Mouse (Mus musculus) hindbrain, embryonic 16.5 days (tissue): ENCODE data around the gene Clptm1. TPM values are rescaled to one million over a fixed set of nuclear protein-coding genes. Genes with fewer than 3 reads are reported as not detected.
A peak's percentile ranks its signal among the peaks of the same experiment; 100 is the strongest.

Source experiments
- ATAC-seq: fragments of 200-750 bp; cut with Nextera tagmentation; 2 replicates; pipeline ENCODE4 v1.8.0; 2017; ENCODE audit warnings: moderate TSS enrichment, moderate library complexity
- H3K27ac ChIP-seq: fragments of 300-500 bp; sonication (generic); 2 replicates; pipeline ENCODE4 v1.5.1; 2014; ENCODE audit warnings: low read depth, mild to moderate bottlenecking, control low read depth, low read length, moderate library complexity
- H3K27me3 ChIP-seq: fragments of 300-500 bp; sonication (generic); replicated peaks from 2 replicates; pipeline ENCODE4 v1.6.1; 2014; ENCODE audit warnings: low read length; ENCODE audit not compliant: control insufficient read depth, insufficient read depth
- H3K36me3 ChIP-seq: fragments of 300-500 bp; sonication (generic); 2 replicates; pipeline ENCODE4 v1.6.1; 2014; ENCODE audit warnings: mild to moderate bottlenecking, low read length, moderate library complexity, mixed read lengths; ENCODE audit not compliant: control insufficient read depth, insufficient read depth
- H3K4me1 ChIP-seq: fragments of 300-500 bp; sonication (generic); 2 replicates; pipeline ENCODE4 v1.6.1; 2014; ENCODE audit warnings: low read depth, low read length; ENCODE audit not compliant: control insufficient read depth, insufficient read depth
- H3K4me2 ChIP-seq: fragments of 300-500 bp; sonication (generic); 2 replicates; pipeline ENCODE4 v1.6.1; 2014; ENCODE audit warnings: mild to moderate bottlenecking, low read length, control low read depth, moderate library complexity
- H3K4me3 ChIP-seq: fragments of 300-500 bp; sonication (generic); 2 replicates; pipeline ENCODE4 v1.5.1; 2014; ENCODE audit warnings: mild to moderate bottlenecking, low read length, control low read depth, moderate library complexity
- H3K9ac ChIP-seq: fragments of 300-500 bp; sonication (generic); 2 replicates; pipeline ENCODE4 v1.6.1; 2014; ENCODE audit warnings: low read depth, mild to moderate bottlenecking, control low read depth, low read length, moderate library complexity
- H3K9me3 ChIP-seq: fragments of 300-500 bp; sonication (generic); 2 replicates; pipeline ENCODE4 v1.6.1; 2014; ENCODE audit warnings: mild to moderate bottlenecking, low read length, moderate library complexity; ENCODE audit not compliant: control insufficient read depth
- WGBS: fragments of 180-500 bp; shearing (Covaris S2); extraction: QIAGEN DNeasy Blood & Tissue Kit; methylation state at CpG from one replicate; pipeline ENCODE4 v1.1.7; 2014; 5-methylcytosine and 5-hydroxymethylcytosine counted together
- polyA plus RNA-seq: library from polyadenylated mRNA; unstranded; fragments of >200 nt; fragmentation: Nextera tagmentation; extraction: Ambion mirVana; gene quantifications from 2 replicates; pipeline ENCODE4 v1.2.1, GENCODE M21; 2015

Gene Clptm1
- polyA plus RNA-seq, 1 experiment from 2014 or later: 138 TPM

DNA sequence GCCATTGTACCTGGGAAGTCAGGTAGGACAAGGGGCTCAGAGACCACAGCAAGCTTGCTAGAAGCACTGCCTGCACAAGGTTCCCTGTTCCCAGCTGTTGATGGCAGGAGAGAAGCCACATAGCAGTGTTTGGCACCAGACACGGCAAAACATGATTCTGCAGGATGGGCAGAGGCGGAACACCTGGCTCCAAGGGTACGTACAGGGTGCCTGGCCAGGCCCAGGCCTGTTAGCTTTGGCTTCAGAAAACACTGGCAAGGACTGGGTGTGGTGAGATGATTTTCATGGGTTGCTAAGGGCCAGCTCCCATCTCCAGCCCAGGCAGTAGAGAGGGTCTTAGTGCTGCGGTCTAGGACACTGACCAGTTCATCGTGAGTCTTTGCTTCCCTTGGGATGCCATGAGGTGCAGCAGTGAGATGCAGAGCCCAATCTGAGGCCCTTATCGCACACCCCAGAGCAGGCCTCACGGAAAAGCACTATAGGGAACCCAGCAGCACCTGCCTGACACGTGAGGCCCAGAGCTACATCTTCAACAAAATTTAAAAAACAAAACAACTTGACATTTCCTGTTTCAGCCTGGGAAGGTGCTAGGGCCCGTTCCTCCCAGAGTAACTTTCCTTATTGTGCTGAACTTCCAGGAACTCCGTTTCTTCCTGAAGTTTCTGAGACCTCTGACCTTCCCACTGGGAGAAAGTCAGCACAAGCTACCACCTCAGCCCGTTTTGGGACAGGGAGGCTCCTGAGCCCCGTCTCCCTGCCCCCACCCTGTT lies 35.7 kb upstream of the Clptm1 start:
- H3K36me3 ChIP-seq: peaks cover 5% of the 10 kb centered on the region
- H3K4me2 ChIP-seq: no peak overlapping the region
- H3K9me3 ChIP-seq: no peaks in the 10 kb centered on the region
- peak overlapping the region; percentile 54 for H3K27ac ChIP-seq
- H3K9ac ChIP-seq: no peak overlapping the region
- H3K4me3 ChIP-seq: no peak overlapping the region
- no peaks in the 10 kb centered on the region for H3K27me3 ChIP-seq
- 61% methylated on average over 12 of the region's 12 CpGs for WGBS
- peaks cover 19% of the 10 kb centered on the region for H3K4me1 ChIP-seq
- ATAC-seq: no peak

DNA sequence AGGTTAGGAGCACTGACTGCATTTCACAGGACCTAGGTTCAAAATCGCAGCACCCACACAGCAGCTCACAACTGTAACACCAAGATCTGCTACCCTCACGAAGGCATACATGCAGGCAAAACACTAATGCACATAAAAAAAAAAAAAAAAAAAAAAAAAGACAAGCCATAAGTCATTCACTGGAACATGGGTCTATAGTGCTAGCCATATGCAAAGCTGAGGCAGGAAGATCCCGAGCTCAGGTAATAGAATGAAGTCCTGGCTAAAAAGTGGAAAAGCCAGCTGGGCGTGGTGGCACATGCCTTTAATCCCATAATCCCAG lies 35.0 kb upstream of the Clptm1 start:
- Histone ChIP-seq H3K27me3 (no peaks in the 10 kb centered on the region), H3K4me1 (peaks cover 19% of the 10 kb centered on the region), H3K27ac (peak overlapping the region; percentile 71), H3K4me3 (no peak overlapping the region), H3K9me3 (no peaks in the 10 kb centered on the region), H3K36me3 (peaks cover 5% of the 10 kb centered on the region), H3K4me2 (no peak overlapping the region; the same call in 1 of the 2 replicates), H3K9ac (no peak overlapping the region)
- no peak for ATAC-seq
- WGBS: 82% methylated on average over 4 of the region's 4 CpGs

DNA sequence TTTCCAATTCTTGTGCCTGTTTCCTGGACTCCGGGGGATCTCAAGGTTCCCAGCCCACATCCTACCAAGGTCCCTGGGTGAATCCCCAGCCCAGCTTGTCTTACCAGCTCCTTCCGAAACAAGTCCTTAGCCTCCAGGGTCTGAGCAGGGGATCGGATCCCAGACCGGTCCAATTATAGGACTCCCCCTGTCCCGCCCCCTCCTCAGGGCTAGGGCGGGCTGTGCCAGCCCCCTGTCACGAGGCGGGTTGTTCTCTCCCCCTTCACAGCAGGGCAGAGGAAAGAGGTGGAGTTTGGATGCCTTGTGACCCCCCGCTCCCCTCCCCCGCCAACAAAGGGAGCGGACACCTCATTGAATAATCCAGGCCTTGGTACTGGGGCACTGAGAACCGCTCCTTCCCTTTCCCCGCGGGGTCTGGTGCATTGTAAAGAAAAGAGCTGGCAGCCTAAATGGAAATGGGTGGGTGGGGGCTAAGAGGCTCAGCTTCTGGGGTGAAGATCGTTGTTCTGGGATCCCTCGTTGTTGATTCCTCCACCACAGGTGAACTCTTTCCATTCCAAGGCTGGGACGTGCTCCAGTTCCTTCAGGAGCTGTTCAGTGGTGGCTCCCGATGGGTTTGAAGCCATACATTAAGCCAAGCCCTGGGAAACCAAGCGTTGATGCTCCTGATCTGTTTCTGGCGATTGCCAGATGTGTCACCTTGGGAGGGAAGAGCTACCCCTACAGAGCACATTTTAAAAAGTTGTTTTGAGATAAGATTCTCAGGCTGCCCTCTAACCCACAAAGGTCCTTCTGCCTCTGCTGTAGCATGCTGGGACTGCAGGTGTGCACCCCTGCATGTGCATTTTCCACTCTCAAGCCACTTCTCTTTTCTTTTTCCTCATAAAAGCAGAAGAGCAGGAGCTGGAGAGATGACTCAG lies 34.3 kb upstream of the Clptm1 start, which contains the start of gene Apoe:
TSS of gene Apoe (minus strand) at position 282 of the 920 bp plus-strand sequence.
- Histone ChIP-seq H3K9ac (peak within 1 kb of the TSS; percentile 58), H3K4me1 (peaks cover 19% of the 10 kb centered on the region), H3K27ac (peak within 1 kb of the TSS; percentile 71), H3K4me2 (peak within 1 kb of the TSS; percentile 55), H3K4me3 (peak within 1 kb of the TSS; percentile 40), H3K36me3 (peaks cover 5% of the 10 kb centered on the region), H3K9me3 (no peaks in the 10 kb centered on the region), H3K27me3 (no peaks in the 10 kb centered on the region)
- ATAC-seq: peak; percentile 80
- WGBS: 1% methylated on average over 20 of the region's 20 CpGs

DNA sequence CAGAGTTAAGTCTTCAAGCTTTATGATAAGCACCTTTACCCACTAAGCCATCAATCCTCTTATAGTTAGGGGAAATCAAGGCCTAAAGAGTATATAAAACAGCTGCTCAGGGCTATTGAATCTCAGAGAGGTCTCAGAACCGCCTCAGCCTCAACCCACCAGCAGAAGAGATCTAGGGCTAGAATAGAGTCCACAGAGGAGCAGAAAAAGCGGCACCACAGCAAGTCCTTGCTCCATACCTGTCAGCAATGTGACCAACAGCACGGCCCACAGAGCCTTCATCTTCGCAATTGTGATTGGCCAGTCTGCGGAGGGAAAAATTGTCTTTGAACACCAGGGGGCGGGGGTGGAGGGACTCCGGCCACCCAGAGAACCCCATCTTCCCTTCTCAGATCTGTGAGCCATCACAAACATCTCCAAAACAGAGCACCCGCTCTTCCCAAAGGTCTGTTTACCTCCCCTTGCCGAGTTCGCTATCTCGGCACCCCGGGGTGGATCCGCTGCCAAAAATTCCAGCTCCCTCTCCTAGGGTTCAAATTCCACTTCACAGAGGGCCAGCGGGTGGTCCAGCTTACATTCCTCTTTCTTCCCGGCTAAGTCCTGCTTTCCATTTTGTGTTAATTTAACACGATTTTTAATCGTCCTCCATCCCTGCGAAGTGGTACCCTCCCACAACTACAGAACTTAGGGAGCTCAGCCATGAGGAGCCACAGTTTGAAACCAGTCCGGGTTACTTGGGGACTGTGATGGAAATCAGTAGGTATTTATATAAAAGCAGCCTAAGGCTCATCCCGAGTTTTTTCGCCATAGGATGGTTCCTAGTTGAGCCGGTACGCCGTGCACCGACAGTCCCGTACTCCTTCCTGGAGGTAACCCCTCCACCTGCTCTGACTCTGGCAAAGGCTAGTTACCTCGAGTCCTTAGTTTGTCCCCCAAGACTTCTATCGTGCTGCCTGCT lies 33.4 kb upstream of the Clptm1 start:
- Histone ChIP-seq H3K27me3 (no peaks in the 10 kb centered on the region), H3K27ac (peak overlapping the region; percentile 60), H3K4me1 (peaks cover 19% of the 10 kb centered on the region), H3K4me3 (peak overlapping the region; percentile 40), H3K4me2 (peak overlapping the region; percentile 55), H3K9ac (peak overlapping the region; percentile 58), H3K36me3 (peaks cover 5% of the 10 kb centered on the region; the same call in 1 of the 2 replicates), H3K9me3 (no peaks in the 10 kb centered on the region)
- ATAC-seq: no peak
- 2% methylated on average over 28 of the region's 28 CpGs for WGBS

DNA sequence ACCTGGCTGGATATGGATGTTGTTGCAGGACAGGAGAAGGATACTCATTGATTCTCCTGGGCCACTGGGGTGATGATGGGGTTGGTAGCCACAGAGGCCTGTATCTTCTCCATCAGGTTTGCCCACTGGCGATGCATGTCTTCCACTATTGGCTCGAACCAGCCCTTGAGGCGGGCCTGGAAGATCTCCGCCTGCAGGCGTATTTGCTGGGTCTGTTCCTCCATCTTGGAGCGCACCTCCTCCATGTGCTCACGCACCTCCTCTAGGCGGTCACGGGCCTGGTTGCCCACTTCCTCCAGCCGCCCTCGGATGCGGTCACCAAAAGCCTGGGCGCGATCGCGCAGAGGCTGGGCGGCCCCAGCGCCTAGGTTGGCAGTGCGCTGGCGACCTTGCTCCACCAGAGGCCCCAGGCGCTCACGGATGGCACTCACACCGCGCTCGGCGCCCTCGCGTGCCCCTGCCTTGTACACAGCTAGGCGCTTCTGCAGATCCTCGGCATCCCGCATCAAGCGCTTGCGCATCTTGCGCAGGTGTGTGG lies 31.6 kb upstream of the Clptm1 start:
- Histone ChIP-seq H3K4me1 (peaks cover 19% of the 10 kb centered on the region), H3K27me3 (no peaks in the 10 kb centered on the region), H3K9ac (no peak overlapping the region), H3K36me3 (peaks cover 3% of the 10 kb centered on the region; the same call in 1 of the 2 replicates), H3K9me3 (no peaks in the 10 kb centered on the region), H3K4me3 (no peak overlapping the region), H3K4me2 (no peak overlapping the region), H3K27ac (no peak overlapping the region)
- 91% methylated on average over 34 of the region's 34 CpGs for WGBS
- ATAC-seq: no peak

DNA sequence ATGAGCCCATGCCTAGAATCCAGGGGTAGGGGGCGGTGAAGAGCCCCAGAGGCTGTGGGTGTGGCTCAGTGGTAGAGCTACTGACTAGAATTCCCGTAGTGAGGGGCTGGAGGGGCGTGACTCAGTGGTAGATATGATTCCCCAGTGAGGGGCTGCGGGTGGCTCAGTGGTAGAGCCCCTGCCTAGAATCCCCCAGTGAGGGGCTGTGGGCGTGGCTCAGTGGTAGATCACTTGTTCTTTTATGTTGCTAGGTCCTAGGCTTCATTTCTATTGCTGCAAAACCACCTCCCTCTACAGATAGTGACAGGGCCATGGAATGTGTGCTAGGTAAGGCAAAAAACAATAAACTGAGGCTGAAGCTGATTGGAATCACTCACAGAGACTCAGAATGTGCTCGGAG lies 31.0 kb upstream of the Clptm1 start:
- WGBS: 76% methylated on average over 6 of the region's 6 CpGs
- Histone ChIP-seq H3K36me3 (peaks cover 3% of the 10 kb centered on the region; the same call in 1 of the 2 replicates), H3K4me2 (no peak overlapping the region), H3K9ac (no peak overlapping the region), H3K4me1 (peaks cover 17% of the 10 kb centered on the region), H3K4me3 (no peak overlapping the region), H3K9me3 (no peaks in the 10 kb centered on the region), H3K27me3 (no peaks in the 10 kb centered on the region), H3K27ac (no peak overlapping the region)
- ATAC-seq: no peak

DNA sequence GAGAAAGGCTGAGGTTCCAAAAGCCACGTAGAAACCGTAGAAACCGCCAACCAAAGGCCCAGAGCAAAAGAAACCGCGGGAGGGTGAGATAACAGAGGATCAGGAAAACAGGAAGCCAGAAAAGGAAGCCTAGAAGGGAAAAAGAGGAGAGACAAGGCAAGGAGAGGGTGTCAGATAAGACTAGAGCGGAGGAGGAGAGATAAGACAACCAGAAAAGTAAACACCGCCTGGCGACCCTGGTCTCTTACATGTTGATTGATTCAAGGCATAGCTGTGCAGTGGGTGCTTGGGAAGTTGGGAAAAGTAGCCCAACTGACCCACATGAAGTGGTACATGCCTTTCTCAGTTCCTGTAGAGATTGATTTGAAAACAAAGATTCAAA lies 30.4 kb upstream of the Clptm1 start:
- Histone ChIP-seq H3K4me1 (peaks cover 16% of the 10 kb centered on the region), H3K27me3 (no peaks in the 10 kb centered on the region), H3K9me3 (no peaks in the 10 kb centered on the region), H3K9ac (no peak overlapping the region), H3K27ac (peak overlapping the region; percentile 19; the same call in 1 of the 2 replicates), H3K36me3 (peaks cover 3% of the 10 kb centered on the region; the same call in 1 of the 2 replicates), H3K4me3 (no peak overlapping the region), H3K4me2 (no peak overlapping the region)
- WGBS: 59% methylated on average over 8 of the region's 8 CpGs
- no peak for ATAC-seq

DNA sequence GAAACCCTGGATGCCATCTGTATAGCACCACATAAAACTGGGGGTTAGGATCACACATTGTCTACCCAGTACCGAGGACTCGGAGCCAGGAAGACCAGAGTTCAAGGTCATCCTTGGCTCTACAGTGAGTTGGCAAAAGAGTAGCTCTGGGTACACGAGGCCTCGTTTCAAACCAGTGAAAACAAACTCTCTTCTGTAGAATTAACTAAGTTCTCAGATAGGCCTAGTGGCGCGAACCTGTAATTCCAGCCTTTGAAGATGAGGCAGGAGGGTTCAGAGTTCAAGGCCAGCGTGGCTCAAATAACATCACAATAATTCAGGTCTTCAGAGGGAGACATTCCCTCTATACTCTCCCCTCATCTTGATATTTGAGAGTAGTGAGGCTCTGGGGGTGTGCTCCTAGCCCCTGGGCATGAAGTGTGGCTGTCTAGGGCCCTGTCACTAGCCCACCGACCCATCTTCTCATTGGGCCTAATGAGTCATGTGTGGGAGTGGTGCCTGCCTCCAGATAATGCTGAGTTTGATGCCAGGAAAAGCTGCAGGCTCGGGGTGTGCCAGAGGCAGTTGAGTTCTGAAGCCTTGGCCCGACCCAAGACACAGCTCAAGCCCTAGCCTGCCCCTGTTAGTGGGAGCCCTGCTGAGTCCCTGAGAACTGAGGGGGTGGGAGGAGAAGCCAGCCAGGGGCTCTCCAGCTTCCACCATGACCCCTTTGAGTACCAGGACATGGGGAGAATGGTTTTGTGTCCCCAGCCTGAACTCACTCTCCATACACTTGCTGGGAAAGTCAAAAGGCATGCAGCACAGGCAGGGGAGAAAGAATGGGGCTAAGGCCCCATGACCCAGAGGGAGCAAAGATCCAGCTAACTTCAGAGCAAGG lies 29.7 kb upstream of the Clptm1 start:
- WGBS: 86% methylated on average over 10 of the region's 10 CpGs
- no peak for ATAC-seq
- Histone ChIP-seq H3K9ac (no peak overlapping the region), H3K4me3 (no peak overlapping the region), H3K9me3 (no peaks in the 10 kb centered on the region), H3K27me3 (no peaks in the 10 kb centered on the region), H3K36me3 (peaks cover 3% of the 10 kb centered on the region; the same call in 1 of the 2 replicates), H3K27ac (peak overlapping the region; percentile 19), H3K4me2 (no peak overlapping the region), H3K4me1 (peaks cover 16% of the 10 kb centered on the region)
